Mouse (Mus musculus) embryonic facial prominence, embryonic 14.5 days (tissue): ENCODE data around the gene Phyhd1. TPM values are rescaled to one million over a fixed set of nuclear protein-coding genes. Genes with fewer than 3 reads are reported as not detected.

ENCODE experiments used
- ATAC-seq: fragments of 200-750 bp; cut with Nextera tagmentation; 2 replicates; pipeline ENCODE4 v1.8.0; 2017; ENCODE audit warnings: low read depth, moderate number of reproducible peaks, moderate TSS enrichment
- DNase-seq: peaks from one replicate; pipeline ENCODE4 v3.0.0-alpha.2; 2015; ENCODE audit warnings: low spot score
- H3K27ac ChIP-seq: fragments of 300-500 bp; sonication (generic); replicated peaks from 2 replicates; pipeline ENCODE4 v1.5.1; 2014; ENCODE audit warnings: low read depth, mild to moderate bottlenecking, low read length, moderate library complexity
- H3K27me3 ChIP-seq: fragments of 300-500 bp; sonication (generic); replicated peaks from 2 replicates; pipeline ENCODE4 v1.6.1; 2014; ENCODE audit warnings: low read length; ENCODE audit not compliant: control insufficient read depth, insufficient read depth
- H3K36me3 ChIP-seq: fragments of 300-500 bp; sonication (generic); 2 replicates; pipeline ENCODE4 v1.6.1; 2014; ENCODE audit warnings: low read length, mixed read lengths; ENCODE audit not compliant: control insufficient read depth, insufficient read depth
- H3K4me1 ChIP-seq: fragments of 300-500 bp; sonication (generic); 2 replicates; pipeline ENCODE4 v1.6.1; 2014; ENCODE audit warnings: antibody characterized with exemption, low read length; ENCODE audit not compliant: control insufficient read depth, insufficient read depth
- H3K4me2 ChIP-seq: fragments of 300-500 bp; sonication (generic); 2 replicates; pipeline ENCODE4 v1.6.1; 2014; ENCODE audit warnings: low read depth, mild to moderate bottlenecking, low read length, moderate library complexity, mixed read lengths
- H3K4me3 ChIP-seq: fragments of 300-500 bp; sonication (generic); 2 replicates; pipeline ENCODE4 v1.5.1; 2014; ENCODE audit warnings: low read depth, mild to moderate bottlenecking, low read length
- H3K9ac ChIP-seq: fragments of 300-500 bp; sonication (generic); 2 replicates; pipeline ENCODE4 v1.6.1; 2014; ENCODE audit warnings: low read depth, mild to moderate bottlenecking, low read length, moderate library complexity, mixed read lengths
- H3K9me3 ChIP-seq: fragments of 300-500 bp; sonication (generic); 2 replicates; pipeline ENCODE4 v1.6.1; 2016; ENCODE audit warnings: low read length; ENCODE audit not compliant: control insufficient read depth
- WGBS: fragments of 180-500 bp; shearing (Covaris S2); extraction: QIAGEN DNeasy Blood & Tissue Kit; methylation state at CpG from one replicate; pipeline ENCODE4 v1.1.7; 2014; 5-methylcytosine and 5-hydroxymethylcytosine counted together
- polyA plus RNA-seq: library from polyadenylated mRNA; unstranded; fragments of >200 nt; fragmentation: Nextera tagmentation; extraction: Ambion mirVana; gene quantifications from 2 replicates; pipeline ENCODE4 v1.2.1, GENCODE M21; 2014

The Phyhd1 gene
- polyA plus RNA-seq, 1 experiment from 2014 or later: 5.7 TPM

DNA sequence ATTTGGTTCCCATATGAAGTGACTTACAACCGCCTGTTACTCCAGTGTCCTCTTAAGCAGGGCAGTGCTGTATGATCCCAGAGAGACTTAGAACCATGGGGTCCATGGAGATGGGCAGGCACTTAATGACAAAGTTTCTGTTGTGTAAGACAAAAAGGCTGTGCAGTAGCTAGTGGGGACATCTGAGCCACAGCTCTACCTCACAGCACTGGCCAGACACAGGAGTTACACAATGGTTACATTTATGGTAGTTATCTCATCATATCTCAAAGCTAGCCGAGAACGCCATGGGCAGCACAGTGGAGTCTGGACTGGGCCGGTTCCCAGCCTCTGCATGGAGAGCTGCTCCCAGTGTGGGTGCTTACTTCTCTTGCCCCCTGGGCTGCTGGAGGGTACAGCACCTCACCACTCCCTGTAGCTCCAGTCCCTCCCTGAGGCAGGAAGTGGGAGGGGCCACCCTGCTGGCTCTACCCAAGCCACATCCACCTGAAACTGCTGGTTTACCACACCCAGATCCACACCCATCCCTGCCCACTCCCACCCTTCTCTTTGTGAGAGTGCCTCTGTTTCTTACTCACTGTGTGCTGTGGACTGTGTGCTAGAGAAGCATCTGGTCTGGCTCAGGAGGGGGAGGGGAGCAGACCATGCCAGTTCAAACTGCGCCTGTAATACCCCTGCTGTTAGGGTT lies 14.4 kb upstream of the Phyhd1 start:
- no peak overlapping the region for H3K4me2 ChIP-seq
- peak overlapping the region; percentile 44; the same call in 1 of the 2 replicates for H3K27ac ChIP-seq
- H3K4me3 ChIP-seq: no peak overlapping the region
- no peaks in the 10 kb centered on the region for H3K9me3 ChIP-seq
- peak; percentile 44; the same call in 1 of the 2 replicates for ATAC-seq
- peak; percentile 21 for DNase-seq
- H3K4me1 ChIP-seq: no peaks in the 10 kb centered on the region
- no peaks in the 10 kb centered on the region for H3K27me3 ChIP-seq
- 79% methylated on average over 5 of the region's 5 CpGs for WGBS
- H3K36me3 ChIP-seq: peaks cover 54% of the 10 kb centered on the region
- H3K9ac ChIP-seq: no peak overlapping the region

DNA sequence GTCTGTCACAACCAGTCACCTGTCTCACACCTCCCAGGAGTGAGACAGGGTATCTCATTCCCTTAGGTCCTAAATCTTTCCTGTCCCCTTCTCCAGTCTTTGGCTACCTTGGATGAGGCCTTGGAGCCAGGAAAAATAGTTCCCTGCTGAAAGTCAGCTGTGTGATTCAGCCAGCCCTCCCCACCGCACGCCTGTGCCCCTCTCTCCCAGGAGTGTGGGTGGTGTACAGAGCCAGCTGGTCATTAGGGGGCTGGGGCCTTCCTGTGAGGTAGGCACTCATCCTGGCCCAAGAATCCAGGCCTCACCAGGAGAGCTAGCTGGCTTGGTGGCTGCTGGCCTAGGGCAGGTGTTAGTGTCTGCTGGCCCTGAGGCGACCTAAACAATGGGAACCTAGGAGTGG lies 13.5 kb upstream of the Phyhd1 start:
- Histone ChIP-seq H3K9ac (no peak overlapping the region), H3K36me3 (peaks cover 63% of the 10 kb centered on the region), H3K27me3 (no peaks in the 10 kb centered on the region), H3K4me2 (no peak overlapping the region), H3K9me3 (no peaks in the 10 kb centered on the region), H3K4me1 (no peaks in the 10 kb centered on the region), H3K4me3 (no peak overlapping the region), H3K27ac (no peak overlapping the region)
- ATAC-seq (no peak), DNase-seq (no peak)
- 58% methylated on average over 3 of the region's 3 CpGs for WGBS

DNA sequence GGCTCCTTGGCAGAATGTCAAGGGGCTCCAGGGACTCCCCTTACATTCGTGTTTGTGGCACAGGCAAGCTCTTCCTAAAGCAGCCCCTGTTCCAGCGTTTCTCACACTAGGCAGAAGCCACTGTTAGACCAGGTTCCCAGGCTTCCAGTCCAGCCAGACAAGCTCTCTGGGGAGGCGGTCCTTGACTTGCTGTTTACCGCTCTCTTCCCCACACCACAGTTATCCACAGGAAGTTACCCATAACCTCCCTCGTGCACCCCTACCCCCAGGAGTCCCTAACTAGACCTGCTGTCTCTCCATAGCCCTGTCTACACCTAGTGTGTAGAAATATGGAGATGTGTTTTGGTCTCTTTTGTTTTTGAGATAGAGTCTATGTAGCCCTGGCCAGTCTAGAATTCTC lies 12.2 kb upstream of the Phyhd1 start:
- Histone ChIP-seq H3K4me1 (no peaks in the 10 kb centered on the region), H3K27me3 (no peaks in the 10 kb centered on the region), H3K4me2 (no peak overlapping the region), H3K9me3 (no peaks in the 10 kb centered on the region), H3K4me3 (no peak overlapping the region), H3K27ac (no peak overlapping the region), H3K36me3 (peaks cover 64% of the 10 kb centered on the region), H3K9ac (no peak overlapping the region)
- DNase-seq (no peak), ATAC-seq (no peak)
- WGBS: 80% methylated on average over 5 of the region's 5 CpGs

DNA sequence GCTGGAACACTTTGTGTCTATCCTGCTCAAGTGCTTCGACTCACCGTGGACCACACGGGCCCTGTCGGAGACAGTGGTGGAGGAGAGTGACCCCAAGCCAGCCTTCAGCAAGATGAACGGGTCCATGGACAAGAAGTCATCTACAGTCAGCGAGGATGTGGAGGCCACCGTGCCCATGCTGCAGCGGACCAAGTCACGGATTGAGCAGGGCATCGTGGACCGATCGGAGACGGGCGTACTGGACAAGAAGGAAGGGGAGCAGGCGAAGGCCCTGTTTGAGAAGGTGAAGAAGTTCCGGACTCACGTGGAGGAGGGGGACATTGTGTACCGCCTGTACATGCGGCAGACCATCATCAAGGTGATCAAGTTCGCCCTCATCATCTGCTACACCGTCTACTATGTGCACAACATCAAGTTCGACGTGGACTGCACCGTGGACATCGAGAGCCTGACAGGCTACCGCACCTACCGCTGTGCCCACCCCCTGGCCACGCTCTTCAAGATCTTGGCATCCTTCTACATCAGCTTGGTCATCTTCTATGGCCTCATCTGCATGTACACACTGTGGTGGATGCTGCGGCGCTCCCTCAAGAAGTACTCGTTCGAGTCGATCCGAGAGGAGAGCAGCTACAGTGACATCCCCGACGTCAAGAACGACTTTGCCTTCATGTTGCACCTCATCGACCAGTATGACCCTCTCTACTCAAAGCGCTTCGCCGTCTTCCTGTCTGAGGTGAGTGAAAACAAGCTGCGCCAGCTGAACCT lies 10.2 kb upstream of the Phyhd1 start:
- peaks cover 67% of the 10 kb centered on the region for H3K36me3 ChIP-seq
- no peak overlapping the region for H3K9ac ChIP-seq
- no peaks in the 10 kb centered on the region for H3K27me3 ChIP-seq
- DNase-seq (no peak), ATAC-seq (no peak)
- no peaks in the 10 kb centered on the region for H3K4me1 ChIP-seq
- WGBS: 96% methylated on average over 41 of the region's 42 CpGs
- H3K9me3 ChIP-seq: no peaks in the 10 kb centered on the region
- H3K27ac ChIP-seq: no peak overlapping the region
- H3K4me2 ChIP-seq: no peak overlapping the region
- H3K4me3 ChIP-seq: no peak overlapping the region

DNA sequence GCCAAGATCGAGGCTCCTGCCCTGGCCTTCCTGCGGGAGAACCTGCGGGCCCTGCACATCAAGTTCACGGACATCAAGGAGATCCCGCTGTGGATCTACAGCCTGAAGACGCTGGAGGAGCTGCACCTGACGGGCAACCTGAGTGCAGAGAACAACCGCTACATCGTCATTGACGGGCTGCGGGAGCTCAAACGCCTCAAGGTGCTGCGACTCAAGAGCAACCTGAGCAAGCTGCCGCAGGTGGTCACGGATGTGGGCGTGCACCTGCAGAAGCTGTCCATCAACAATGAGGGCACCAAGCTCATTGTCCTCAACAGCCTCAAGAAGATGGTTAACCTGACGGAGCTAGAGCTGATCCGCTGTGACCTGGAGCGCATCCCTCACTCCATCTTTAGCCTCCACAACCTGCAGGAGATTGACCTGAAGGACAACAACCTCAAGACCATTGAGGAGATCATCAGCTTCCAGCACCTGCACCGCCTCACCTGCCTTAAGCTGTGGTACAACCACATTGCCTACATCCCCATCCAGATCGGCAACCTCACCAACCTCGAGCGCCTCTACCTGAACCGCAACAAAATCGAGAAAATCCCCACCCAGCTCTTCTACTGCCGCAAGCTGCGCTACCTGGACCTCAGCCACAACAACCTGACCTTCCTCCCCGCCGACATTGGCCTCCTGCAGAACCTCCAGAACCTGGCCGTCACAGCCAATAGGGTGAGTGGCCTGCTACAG lies 9.2 kb upstream of the Phyhd1 start:
- WGBS: 94% methylated on average over 29 of the region's 30 CpGs
- Histone ChIP-seq H3K27me3 (no peaks in the 10 kb centered on the region), H3K9me3 (no peaks in the 10 kb centered on the region), H3K36me3 (peaks cover 77% of the 10 kb centered on the region), H3K27ac (no peak overlapping the region), H3K4me3 (no peak overlapping the region), H3K4me1 (no peaks in the 10 kb centered on the region), H3K9ac (no peak overlapping the region), H3K4me2 (no peak overlapping the region)
- DNase-seq (no peak), ATAC-seq (no peak)

DNA sequence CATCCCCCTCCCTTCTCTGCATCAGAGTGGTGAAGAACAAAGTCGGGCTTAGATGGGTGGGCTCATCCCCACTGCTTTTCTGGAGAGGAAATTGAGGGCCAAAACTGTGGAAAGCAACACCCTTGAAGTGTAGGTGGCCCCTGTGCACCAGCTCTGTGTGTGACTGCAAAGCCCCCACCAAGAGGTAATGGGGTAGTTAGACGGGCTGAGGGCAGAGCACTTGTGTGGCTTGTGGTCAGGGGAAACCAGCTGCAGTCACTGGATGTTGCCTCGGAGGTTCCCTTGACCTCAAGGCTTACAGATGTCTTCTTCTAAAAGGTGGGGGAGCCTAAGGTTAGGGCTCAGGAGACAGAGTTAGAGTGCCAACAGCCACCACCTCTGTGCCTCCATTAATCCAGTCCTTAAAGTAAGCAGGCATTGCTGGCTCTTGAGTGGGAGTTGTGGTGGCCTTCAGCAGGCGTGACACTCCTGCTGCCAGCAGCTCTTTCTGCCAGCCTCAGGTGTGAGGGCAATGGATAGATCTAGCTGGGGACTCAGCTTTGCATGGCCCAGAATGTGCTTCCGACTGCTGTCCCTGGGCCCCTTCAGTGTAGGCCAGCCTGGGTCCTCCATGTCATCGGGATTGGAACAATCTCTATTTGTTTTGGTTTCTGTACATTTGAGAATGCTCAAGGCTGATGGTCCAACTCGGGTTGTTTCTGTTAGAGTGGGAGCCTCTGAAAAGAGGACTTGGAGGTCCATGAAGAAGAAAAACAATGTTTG lies 8.1 kb upstream of the Phyhd1 start:
- DNase-seq (no peak), ATAC-seq (no peak)
- Histone ChIP-seq H3K4me3 (no peak overlapping the region), H3K9ac (no peak overlapping the region), H3K9me3 (no peaks in the 10 kb centered on the region), H3K4me1 (no peaks in the 10 kb centered on the region), H3K36me3 (peaks cover 87% of the 10 kb centered on the region), H3K27me3 (no peaks in the 10 kb centered on the region), H3K27ac (no peak overlapping the region), H3K4me2 (no peak overlapping the region)
- 82% methylated on average over 7 of the region's 7 CpGs for WGBS

DNA sequence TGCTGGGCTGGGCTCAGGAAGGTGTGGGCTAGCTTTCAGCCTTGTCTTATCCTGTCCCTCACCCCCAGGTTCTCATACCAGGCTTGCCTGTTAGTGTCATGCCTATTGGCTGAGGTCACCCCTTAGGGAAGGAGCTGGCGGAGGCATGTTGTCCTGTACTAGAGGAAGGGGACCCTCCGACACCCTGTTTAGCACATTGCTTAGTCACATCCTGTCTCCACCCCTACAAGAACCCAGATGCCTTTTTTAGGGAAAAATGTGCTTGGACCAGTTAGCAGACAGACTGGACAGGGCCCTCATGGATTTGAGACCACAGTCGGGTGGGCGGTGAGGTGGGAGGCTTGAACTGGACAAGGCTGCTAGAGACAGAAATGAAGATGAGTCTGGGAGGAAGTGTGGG lies 7.4 kb upstream of the Phyhd1 start:
- Histone ChIP-seq H3K4me2 (no peak overlapping the region), H3K9ac (no peak overlapping the region), H3K4me1 (no peaks in the 10 kb centered on the region), H3K36me3 (peaks cover 87% of the 10 kb centered on the region), H3K4me3 (no peak overlapping the region), H3K9me3 (no peaks in the 10 kb centered on the region), H3K27me3 (no peaks in the 10 kb centered on the region), H3K27ac (no peak overlapping the region)
- DNase-seq (peak; percentile 30), ATAC-seq (0 out of 2 replicates have a peak, but pooled peaks have one; percentile 11)
- WGBS: 78% methylated on average over 4 of the region's 4 CpGs
